Mouse (Mus musculus): ENCODE data around the gene Btbd19.

The Btbd19 gene

GRCm38 (mm10) chr4:117133817-117134600 lies 8.5 kb upstream of the Btbd19 start, which contains the start of gene Plk3:
Gene Plk3 (minus strand): TSS chr4:117133963.
- DNase-seq (ENCODE audit: low spot score): peak; percentile 94

GRCm38 (mm10) chr4:117133366-117133796 lies 7.9 kb upstream of the Btbd19 start:
- no peak for DNase-seq (ENCODE audit: low spot score)

- DNase-seq (ENCODE audit: low spot score): no peak
These were observed 7.2 kb upstream of the Btbd19 start for GRCm38 (mm10) chr4:117132794-117133143.

- no peak for DNase-seq (ENCODE audit: low spot score)
These were observed 6.6 kb upstream of the Btbd19 start for GRCm38 (mm10) chr4:117131890-117132793.

- no peak for DNase-seq (ENCODE audit: low spot score)
These were observed 5.7 kb upstream of the Btbd19 start for GRCm38 (mm10) chr4:117131198-117131597.

GRCm38 (mm10) chr4:117130790-117131189 lies 5.3 kb upstream of the Btbd19 start:
- no peak for DNase-seq (ENCODE audit: low spot score)

- DNase-seq (ENCODE audit: low spot score): no peak
These were observed 2.6 kb upstream of the Btbd19 start for GRCm38 (mm10) chr4:117127991-117128686.

GRCm38 (mm10) chr4:117126675-117127290 lies 1.3 kb upstream of the Btbd19 start, which contains the start of gene Tctex1d4:
Gene Tctex1d4 (plus strand): TSS chr4:117126794.
- DNase-seq (ENCODE audit: low spot score): no peak

GRCm38 (mm10) chr4:117125910-117126674 lies 567 bp upstream of the Btbd19 start:
- peak; percentile 71 for DNase-seq (ENCODE audit: low spot score)

- no peak for DNase-seq (ENCODE audit: low spot score)
These were observed 792 bp downstream of the Btbd19 start for GRCm38 (mm10) chr4:117124518-117125347.

GRCm38 (mm10) chr4:117124218-117124517 lies 1.4 kb downstream of the Btbd19 start:
- DNase-seq (ENCODE audit: low spot score): no peak

GRCm38 (mm10) chr4:117123546-117124217 lies 1.8 kb downstream of the Btbd19 start:
- DNase-seq (ENCODE audit: low spot score): no peak

GRCm38 (mm10) chr4:117122209-117122608 lies 3.3 kb downstream of the Btbd19 start:
- no peak for DNase-seq (ENCODE audit: low spot score)

- peak; percentile 93 for DNase-seq (ENCODE audit: low spot score)
These were observed 4.8 kb downstream of the Btbd19 start for GRCm38 (mm10) chr4:117120445-117121414.

GRCm38 (mm10) chr4:117120052-117120444 lies 5.5 kb downstream of the Btbd19 start:
- no peak for DNase-seq (ENCODE audit: low spot score)

- DNase-seq (ENCODE audit: low spot score): no peak
These were observed 5.9 kb downstream of the Btbd19 start for GRCm38 (mm10) chr4:117119636-117120035.

- DNase-seq (ENCODE audit: low spot score): no peak
These were observed 7.6 kb downstream of the Btbd19 start for GRCm38 (mm10) chr4:117117931-117118330.

GRCm38 (mm10) chr4:117115592-117115991 lies 9.9 kb downstream of the Btbd19 start:
- no peak for DNase-seq (ENCODE audit: low spot score)

- no peak for DNase-seq (ENCODE audit: low spot score)
These were observed 12.3 kb downstream of the Btbd19 start for GRCm38 (mm10) chr4:117113237-117113636.

Data from testis, postnatal 14 days (tissue).